Mouse (Mus musculus) embryonic fibroblast, embryonic 13.5 days (primary cell): ENCODE measurements around the gene Cdc42bpa. TPM values are rescaled to one million over a fixed set of nuclear protein-coding genes. Genes with fewer than 3 reads are reported as not detected.

Source experiments
- H3K27ac ChIP-seq: 2 replicates; pipeline ENCODE4 v1.5.1; 2012; ENCODE audit warnings: low read length, control low read depth, inconsistent platforms; ENCODE audit not compliant: insufficient read depth
- H3K4me1 ChIP-seq: 2 replicates; pipeline ENCODE4 v1.6.1; 2011; ENCODE audit warnings: low read length; ENCODE audit not compliant: control insufficient read depth, insufficient read depth
- H3K4me3 ChIP-seq: 2 replicates; pipeline ENCODE4 v1.5.1; 2011; ENCODE audit warnings: mild to moderate bottlenecking, control low read depth, low read length; ENCODE audit not compliant: insufficient read depth
- CTCF ChIP-seq: IDR thresholded peaks from 2 replicates; pipeline ENCODE4 v1.5.1; 2011; ENCODE audit warnings: mild to moderate bottlenecking, control low read depth, low read length, moderate library complexity, borderline replicate concordance; ENCODE audit not compliant: insufficient read depth
- POLR2A ChIP-seq: IDR thresholded peaks from 2 replicates; pipeline ENCODE4 v1.6.1; 2011; ENCODE audit warnings: low read depth, mild to moderate bottlenecking, control low read depth, low read length, moderate library complexity
- polyA plus RNA-seq: library from polyadenylated mRNA; stranded (reverse); fragments of >200 nt; gene quantifications from 2 replicates; pipeline ENCODE4 v1.2.4, GENCODE M21; 2011; ENCODE audit warnings: low read depth; ENCODE audit not compliant: missing spikeins, insufficient read length

Cdc42bpa gene
- polyA plus RNA-seq, 1 experiment, result 109 TPM

GRCm38 (mm10) chr1:180173017-180173416, 212.7 kb downstream of the Cdc42bpa start:
- H3K27ac ChIP-seq, result no peak overlapping the region
- no peak overlapping the region for H3K4me3 ChIP-seq
- TF ChIP-seq CTCF (no peak), POLR2A (no peak)
- H3K4me1 ChIP-seq, result no peaks in the 10 kb centered on the region

- H3K4me1 ChIP-seq, result no peaks in the 10 kb centered on the region
- TF ChIP-seq CTCF, result no peak
- no peak for TF ChIP-seq POLR2A
- no peak overlapping the region for H3K4me3 ChIP-seq
- H3K27ac ChIP-seq, result no peak overlapping the region
Measured at GRCm38 (mm10) chr1:180174718-180175117, 214.4 kb downstream of the Cdc42bpa start.

GRCm38 (mm10) chr1:180175167-180175566, 214.9 kb downstream of the Cdc42bpa start:
- Histone ChIP-seq H3K4me3 (no peak overlapping the region), H3K27ac (no peak overlapping the region), H3K4me1 (no peaks in the 10 kb centered on the region)
- TF ChIP-seq CTCF, result no peak
- TF ChIP-seq POLR2A, result no peak

DNA sequence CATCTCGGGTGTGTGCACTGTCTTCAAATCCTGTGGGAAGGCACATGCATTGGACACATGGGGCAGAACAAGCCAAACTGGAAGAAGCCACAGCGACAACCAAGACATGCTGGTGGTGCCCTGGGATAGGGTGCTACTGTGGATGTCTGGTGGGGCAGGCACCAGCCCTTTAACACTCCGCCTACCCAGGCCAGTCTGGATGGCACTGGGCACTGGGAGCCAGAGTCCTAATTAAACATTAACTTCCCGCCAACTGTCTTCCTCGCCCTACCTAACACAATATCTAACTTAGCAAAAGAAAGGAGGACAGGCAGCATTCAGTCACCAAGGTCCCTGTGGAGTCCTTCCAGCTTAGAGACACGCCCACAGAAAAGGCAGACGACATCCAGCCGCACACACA, 215.4 kb downstream of the Cdc42bpa start:
- no peak overlapping the region for H3K4me3 ChIP-seq
- H3K4me1 ChIP-seq, result no peaks in the 10 kb centered on the region
- H3K27ac ChIP-seq, result no peak overlapping the region
- TF ChIP-seq POLR2A, result no peak
- TF ChIP-seq CTCF, result no peak

DNA sequence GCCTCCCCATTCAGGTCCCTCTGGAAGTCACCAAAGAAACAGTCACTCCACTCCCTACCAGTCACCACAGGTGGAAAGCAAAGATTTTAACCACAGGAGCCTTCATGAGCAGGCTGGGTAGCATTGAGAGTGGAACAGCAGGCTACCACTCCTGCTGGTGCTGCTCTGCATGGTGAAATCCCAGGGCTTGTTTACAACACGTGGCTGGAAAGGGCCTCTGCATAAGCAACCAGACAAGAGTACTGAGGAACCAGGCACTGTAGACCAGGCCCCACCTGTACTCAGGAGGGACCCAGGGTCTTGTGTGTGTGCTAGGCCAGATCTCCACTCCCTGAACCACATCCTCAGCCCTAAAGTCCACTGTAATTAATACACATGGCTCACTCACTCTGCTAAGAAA, 216.5 kb downstream of the Cdc42bpa start:
- Histone ChIP-seq H3K4me3 (no peak overlapping the region), H3K4me1 (no peaks in the 10 kb centered on the region), H3K27ac (no peak overlapping the region)
- TF ChIP-seq CTCF, result no peak

DNA sequence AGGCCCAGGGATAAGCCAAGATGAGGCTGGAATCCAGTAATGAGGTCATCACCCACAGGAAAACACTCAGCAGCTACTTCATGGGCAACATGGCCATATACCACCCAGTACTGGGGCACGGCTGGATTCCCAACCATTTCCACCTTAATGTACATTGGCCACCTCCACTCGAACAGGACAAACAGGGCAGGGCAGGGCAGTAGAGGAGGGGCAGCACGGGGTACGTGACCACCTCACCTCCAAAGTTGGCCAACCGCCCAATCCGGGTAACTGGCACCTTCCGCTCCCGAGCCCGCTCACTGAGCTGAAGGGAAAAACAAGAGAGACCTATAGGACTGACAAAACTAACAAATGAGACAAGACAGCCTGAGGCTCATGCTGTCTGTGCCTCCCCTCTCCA, 218.1 kb downstream of the Cdc42bpa start:
- H3K27ac ChIP-seq, result no peak overlapping the region
- no peaks in the 10 kb centered on the region for H3K4me1 ChIP-seq
- TF ChIP-seq CTCF (no peak), POLR2A (no peak)
- H3K4me3 ChIP-seq, result no peak overlapping the region

GRCm38 (mm10) chr1:180179100-180179499, 218.8 kb downstream of the Cdc42bpa start:
- TF ChIP-seq CTCF (no peak), POLR2A (no peak)
- H3K4me1 ChIP-seq, result no peaks in the 10 kb centered on the region
- H3K4me3 ChIP-seq, result no peak overlapping the region
- no peak overlapping the region for H3K27ac ChIP-seq

GRCm38 (mm10) chr1:180179840-180180239, 219.6 kb downstream of the Cdc42bpa start:
- H3K4me1 ChIP-seq, result no peaks in the 10 kb centered on the region
- no peak overlapping the region for H3K4me3 ChIP-seq
- TF ChIP-seq CTCF (no peak), POLR2A (no peak)
- no peak overlapping the region for H3K27ac ChIP-seq

DNA sequence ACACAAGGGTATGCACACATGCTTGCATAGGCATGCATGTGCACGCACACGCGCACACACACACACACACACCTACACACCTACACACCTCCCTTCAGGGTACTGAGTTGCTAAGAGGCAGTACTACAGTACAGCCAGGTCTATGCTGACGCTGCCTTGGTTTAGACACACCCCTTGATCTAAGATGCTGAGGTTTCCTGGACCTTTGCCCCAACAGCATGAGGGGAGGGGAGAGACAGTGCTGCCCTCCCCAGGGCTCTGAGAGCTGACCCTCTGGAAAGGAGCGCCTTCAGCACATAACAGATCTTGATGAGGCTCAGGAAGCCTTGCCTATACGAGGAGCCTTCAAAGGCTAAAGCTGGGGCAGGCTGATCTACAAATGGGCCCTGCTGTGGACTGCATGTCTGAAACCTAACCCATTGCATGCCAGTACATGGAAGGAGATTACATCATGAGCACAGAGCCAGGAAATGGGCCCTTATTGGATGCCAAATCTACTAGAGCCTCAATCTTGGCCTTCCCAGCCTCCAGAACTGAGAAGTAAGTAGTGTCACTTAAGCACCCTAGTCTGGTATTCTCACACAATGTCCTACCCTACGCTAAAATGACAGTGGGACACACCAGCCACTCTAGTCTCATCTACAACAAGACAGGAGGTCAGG, 221.2 kb downstream of the Cdc42bpa start:
- Histone ChIP-seq H3K27ac (no peak overlapping the region), H3K4me1 (no peaks in the 10 kb centered on the region), H3K4me3 (no peak overlapping the region)
- TF ChIP-seq CTCF, result no peak
- no peak for TF ChIP-seq POLR2A

DNA sequence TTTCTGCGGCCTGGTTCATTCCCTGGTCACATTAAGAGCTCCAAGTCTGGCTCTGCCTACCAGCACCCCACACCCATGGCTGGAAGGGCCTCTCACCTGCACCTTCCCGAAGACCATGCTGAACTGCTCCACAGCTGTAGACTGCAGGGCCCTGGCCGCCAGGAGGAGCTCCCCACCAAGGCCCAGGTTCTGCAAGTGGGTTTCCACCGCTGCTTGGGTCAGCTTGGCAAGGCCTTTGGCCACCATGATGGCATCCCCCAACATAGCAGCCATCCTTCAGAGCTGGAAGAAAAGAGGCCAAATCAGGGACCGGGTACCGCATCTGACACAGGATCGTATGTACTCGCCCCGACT, 221.7 kb downstream of the Cdc42bpa start:
- Histone ChIP-seq H3K4me3 (no peak overlapping the region), H3K4me1 (no peaks in the 10 kb centered on the region), H3K27ac (no peak overlapping the region)
- TF ChIP-seq POLR2A (no peak), CTCF (no peak)

GRCm38 (mm10) chr1:180182731-180183130, 222.5 kb downstream of the Cdc42bpa start:
- no peak overlapping the region for H3K27ac ChIP-seq
- no peak overlapping the region for H3K4me3 ChIP-seq
- H3K4me1 ChIP-seq, result no peaks in the 10 kb centered on the region
- TF ChIP-seq POLR2A (no peak), CTCF (no peak)
